Mouse (Mus musculus) CD4-positive helper T cell, adult 2 months (primary cell): ENCODE results near the gene Olfr921.

Experiments
- DNase-seq: peaks from one replicate; pipeline ENCODE4 v3.0.0-alpha.2; 2012; ENCODE audit warnings: low read depth, missing footprints, low spot score

Olfr921 gene

DNA sequence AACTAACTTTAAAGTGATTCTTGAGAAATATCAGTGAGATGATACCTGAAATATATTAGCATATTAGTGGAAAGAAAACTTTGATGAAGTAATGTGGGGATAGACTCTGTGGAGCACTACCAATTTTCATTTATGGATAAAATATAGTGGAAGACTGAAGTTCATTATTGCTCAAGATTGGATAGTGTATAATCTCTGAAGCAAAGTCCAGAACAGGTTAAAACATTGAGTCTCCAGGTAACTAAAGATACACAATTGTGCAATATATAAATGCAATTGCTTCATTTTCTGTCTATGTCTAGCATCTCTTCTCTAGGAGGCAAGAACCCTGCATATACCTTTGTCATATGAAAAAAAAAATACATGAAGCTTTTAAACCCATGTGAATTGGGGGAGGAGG is at the start of gene Olfr921:
Gene Olfr921 (plus strand): TSS at position 301 of the 400 bp plus-strand sequence.
- no peak for DNase-seq

DNA sequence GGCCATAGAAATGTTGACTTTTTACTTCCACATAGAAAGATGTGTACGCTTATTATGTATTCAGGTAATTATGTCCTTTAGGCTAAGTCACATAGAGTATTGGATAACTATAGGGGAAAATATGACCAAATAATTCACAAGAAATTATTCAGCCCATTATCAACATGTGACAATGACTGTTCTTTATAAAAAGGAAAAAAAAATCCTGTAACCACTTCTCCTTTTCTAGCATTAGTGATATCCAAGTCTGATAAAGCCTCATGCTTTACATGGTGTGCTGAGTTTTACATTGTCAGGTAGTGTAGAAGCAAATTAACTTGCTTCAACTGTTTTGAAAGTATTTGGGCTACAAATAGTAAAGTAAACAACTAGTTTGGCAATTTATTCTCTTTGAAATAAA is 48.8 kb upstream of the Olfr921 start:
- no peak for DNase-seq

DNA sequence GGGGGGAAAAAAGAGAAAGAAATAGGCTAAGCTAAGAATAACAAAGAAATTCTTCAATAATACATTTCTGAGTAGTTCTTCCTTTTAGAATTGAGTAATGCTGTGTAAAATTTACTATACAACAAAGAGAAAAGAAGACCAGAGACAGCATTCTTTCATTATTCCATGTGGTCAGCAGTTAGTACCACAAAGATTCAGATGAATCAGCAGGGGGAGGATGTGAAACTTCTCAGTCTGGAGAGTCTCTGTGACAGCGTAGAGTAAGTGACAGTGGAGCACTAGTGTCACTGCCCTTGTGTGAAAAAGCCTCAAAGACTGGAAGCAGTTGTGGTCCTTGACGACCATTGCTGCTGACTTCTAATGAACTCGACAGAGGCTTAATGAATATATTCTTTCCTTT is 44.6 kb upstream of the Olfr921 start:
- DNase-seq: peak; percentile 29

DNA sequence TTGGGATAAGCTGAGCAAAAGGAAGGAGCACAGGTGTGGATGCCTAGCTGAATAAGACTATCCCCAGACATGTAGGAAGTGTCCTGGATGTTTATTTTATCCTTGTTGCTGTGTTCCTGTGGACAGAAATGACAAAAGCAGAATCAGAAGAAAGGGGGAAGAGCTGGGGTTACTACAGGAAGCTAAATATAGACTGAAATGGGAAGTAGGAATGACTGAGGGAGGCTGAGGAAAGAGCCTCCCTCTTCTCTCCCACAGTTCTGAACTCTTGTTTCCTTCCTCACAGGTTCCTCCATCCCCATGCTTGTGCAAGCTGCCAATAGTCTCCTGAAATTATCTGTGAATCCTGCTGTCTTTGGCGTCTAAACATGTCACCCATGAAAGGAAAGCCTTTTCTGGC is 31.5 kb upstream of the Olfr921 start:
- no peak for DNase-seq

DNA sequence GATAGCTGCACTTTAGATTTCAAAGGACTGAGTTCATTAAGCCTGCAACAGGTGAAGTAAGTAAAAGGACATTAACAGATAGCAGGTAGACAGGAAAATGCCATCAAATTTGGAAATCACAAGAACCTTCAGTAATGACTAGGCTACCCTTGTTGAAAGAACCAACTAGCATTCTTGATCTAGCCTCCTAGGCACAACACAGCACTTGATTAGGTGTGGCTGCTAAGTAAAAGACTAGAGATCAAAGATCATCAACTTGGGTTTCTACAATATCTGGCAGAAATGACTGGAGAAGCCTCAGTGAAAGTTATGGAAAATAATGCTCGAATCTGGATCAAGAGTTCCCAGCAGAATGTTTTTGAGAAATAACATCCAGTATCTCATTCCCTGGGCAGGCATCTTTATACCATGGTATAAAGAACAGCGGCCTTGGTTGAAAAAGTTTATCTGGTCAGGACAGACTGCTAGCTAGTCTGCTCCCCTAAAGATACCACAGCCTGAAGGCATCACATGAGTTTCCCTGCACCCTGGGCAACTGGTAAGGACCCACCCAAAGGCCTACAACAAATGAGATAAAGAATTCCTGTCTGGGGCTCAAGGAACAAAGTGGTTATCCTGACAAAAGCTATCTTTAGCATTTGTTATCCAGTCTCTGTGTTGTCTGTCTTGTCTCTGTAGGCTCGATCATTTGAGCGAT is 28.1 kb upstream of the Olfr921 start:
- no peak for DNase-seq

DNA sequence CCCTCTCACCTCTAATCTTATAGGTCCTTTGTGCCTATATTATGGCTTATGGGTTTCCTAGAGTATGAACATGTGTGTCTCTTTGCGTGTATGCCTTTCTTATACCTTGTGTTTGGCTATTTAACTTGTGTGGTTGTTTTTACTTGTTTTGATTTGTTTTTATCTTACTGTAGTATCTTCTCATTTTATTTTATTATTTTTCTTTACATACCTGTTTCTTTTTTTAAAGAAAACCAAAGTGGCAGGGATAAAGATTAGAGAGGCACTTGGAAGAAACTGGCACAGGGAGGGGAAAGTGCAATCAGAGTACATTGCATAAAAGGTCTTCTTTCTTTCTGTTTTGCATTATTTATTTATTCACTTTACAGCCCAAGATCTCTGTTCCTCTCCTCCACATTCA is 20.9 kb upstream of the Olfr921 start, which contains the start of gene Olfr920:
Gene Olfr920 (plus strand): TSS at position 301 of the 400 bp plus-strand sequence.
- DNase-seq: no peak

DNA sequence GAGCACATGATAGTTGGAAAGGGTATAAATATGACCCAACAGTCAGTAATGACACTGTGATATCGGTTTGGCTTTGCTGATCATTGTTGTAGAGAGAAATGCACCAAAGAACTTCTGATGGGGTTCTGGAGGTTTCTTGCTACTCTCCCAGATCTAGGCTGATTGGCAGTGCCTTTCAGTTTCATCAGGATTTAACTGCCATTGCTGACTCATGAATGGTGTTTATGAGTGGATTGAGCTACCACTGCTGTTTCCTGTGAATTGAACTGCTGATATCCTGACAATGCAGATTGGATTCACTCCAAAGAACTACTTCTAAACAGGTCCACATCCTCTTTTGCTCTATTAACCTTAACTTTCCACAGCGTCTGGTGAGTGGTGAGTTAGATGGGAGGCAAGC is 19.8 kb downstream of the Olfr921 start:
- no peak for DNase-seq

DNA sequence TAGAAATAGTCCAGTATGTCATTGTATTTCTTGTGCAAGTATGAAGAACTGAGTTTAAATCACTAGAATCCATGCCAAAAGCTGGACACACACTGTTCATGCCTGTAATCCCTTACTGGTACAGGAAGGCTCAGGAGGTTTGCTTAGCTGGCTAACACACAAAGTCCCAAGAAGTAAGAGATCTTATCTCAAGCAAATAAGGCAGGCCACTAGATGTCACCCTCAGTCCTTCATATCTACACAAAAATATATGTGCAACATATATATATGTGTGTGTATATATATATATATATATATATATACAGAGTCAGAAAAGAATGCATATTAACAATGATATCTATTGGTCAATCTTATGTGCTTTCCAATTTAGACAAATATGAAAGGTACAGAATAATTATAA is 32.8 kb downstream of the Olfr921 start:
- DNase-seq: no peak

DNA sequence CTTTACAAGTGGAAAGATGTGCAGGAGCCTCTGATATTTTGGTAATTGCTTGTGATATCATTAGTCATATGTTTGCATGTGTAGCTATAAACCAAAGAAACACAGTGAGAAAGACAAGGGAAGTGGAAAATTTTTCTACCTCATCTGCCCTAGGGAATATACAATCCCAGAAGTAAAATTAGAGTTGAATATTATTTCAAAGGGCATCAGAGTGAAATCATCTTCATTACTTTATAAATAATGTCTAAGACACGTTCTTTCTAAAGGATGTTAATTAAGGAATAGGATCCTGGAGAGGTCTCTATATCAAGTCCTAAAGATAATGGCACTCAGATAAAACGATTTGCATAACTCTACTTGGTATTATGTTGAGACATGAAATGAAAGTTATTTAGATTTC is 41.4 kb downstream of the Olfr921 start, which contains the start of gene Olfr922:
Gene Olfr922 (plus strand): TSS at position 301 of the 400 bp plus-strand sequence.
- DNase-seq: no peak

DNA sequence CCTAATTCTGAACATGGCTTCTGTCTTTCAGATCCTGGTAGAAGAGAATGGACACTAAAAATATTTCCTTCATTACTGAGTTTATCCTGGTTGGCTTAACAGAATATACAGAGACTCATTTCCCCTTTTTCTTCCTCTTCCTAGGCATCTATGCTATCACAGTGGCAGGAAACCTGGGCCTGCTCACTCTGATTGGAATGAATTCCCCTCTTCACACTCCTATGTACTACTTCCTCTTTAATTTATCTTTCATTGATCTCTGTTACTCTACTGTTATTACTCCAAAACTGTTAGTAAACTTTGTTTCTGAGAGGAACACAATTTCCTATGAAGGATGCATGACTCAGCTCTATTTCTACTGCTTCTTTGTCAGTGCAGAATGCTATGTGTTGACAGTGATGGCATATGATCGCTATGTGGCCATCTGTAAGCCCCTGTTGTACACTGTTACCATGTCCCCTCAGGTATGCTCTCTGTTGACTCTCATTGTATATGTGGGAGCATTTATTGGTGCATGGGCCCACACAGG is 42.7 kb downstream of the Olfr921 start:
- DNase-seq: no peak

DNA sequence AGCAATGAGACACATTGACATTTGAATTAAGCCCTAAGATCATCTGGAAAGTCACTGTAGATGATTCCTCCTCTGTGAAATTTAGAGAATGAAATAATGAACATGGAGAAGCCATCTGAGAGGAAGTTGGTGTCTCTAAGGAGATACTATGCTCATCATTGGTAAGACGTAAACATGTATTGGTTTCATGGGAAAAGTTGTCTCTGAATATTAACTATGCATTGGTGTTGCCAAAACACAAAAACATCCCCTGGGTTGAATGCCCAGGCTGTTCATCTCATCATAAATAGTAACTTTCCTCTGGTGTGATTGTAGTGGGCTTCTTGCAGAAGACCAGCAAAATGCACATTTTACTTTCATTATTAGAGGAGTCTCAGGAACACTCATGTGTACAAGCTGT is 53.4 kb downstream of the Olfr921 start, which contains the start of gene Olfr923:
Gene Olfr923 (plus strand): TSS at position 301 of the 400 bp plus-strand sequence.
- no peak for DNase-seq
